Mouse (Mus musculus) heart, adult 2 months (tissue): ENCODE measurements around the gene Vat1l.

Experiments
- EP300 ChIP-seq: fragments of 200-500 bp; IDR thresholded peaks from 2 replicates; pipeline ENCODE4 v1.6.1; 2011; ENCODE audit warnings: low read depth, low read length, control low read depth; ENCODE audit not compliant: insufficient read depth
- POLR2A ChIP-seq: fragments of 200-500 bp; IDR thresholded peaks from 2 replicates; pipeline ENCODE4 v1.6.1; 2011; ENCODE audit warnings: mild to moderate bottlenecking, low read depth, low read length, control low read depth; ENCODE audit not compliant: insufficient read depth

DNA sequence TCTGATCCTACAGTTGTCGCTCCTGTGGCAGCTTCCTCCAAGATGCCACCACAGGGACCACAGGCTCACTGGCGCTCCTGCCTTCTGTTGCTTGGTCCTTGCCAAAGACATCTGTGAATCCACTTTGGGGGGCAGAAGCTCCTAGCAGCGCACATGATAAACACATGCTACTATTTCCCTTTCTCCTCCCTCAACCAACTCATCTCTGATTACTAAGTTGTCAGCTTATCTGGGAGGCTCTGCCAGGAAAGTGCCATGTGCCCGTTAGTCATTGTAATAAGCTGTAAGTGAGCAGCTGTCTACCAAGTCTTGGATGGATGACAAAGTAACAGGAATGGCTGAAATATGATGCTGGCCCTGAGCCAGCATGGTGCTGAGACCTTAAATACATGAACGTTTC, 100.9 kb downstream of the Vat1l start:
- TF ChIP-seq EP300 (no peak), POLR2A (no peak)
